Mouse (Mus musculus) cerebellum, postnatal 14 days (tissue): ENCODE measurements around the gene Gm16253.
"Not testable (repeated sequence)": the region's sequence is repeated elsewhere in the genome, so short reads cannot be mapped to it uniquely, and the experiment has no call there.

Source experiments
- DNase-seq, 2 experiments: peaks; one replicate each; pipeline ENCODE4 v3.0.0; 2021; ENCODE audit warnings: mixed read lengths in 2 of 2

Gene Gm16253

DNA sequence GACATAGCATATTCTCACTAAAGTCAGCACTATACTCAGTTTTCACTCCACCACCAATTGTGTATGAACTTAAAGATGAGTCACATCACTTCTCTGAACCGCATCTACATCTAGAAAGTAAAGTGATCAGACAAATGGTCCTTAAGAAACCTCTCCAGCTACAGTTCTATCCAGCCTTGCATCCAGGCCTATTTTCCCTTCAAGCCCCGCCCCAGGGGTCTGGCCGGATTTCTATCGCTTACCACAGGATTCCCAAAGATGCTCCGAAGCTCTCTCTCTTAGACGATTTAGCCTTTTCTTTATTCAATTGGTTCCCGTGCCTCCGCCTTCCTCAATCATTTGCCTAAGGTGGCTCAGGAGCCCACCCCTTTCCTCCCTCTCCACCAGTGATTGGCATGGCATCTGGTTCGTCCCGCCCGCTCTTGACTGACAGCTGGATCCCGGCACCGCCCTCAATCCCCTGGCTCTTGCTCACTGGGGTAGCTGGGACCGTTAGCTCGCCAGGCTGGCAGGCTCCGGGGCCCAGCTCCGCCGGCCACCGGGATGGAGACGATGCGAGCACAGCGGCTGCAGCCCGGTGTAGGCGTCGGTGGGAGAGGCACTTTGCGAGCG is 24.0 kb downstream of the Gm16253 start, which contains the start of gene Lix1l:
Lix1l (plus strand) TSS at position 511 of the 612 bp plus-strand sequence.
- peak; percentile 87 to 90 for DNase-seq

DNA sequence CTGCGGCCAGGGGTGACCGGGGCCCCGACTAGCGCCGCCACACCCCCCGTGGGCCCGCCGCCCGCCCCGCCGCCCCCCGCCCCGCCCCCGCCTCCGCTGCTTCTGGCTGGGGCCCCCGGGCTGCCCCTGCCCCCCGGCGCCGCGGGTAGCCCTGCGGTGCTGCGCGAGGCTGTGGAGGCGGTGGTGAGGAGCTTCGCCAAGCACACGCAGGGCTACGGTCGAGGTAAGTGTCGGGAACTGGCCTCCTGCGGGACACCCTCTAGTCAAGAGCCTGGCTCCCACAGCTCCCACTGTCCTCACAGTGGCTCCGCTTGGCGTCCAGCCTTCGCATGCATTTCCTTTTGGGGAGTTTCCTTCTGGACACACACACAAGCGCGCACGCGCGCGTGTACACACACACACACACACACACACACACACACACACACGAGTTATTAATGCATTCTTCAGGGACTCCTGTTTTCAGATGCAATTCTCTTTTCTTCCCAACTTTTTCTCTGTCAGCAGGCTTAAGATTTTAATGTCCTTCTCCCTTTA is 24.5 kb downstream of the Gm16253 start:
- peak; percentile 71 for DNase-seq

DNA sequence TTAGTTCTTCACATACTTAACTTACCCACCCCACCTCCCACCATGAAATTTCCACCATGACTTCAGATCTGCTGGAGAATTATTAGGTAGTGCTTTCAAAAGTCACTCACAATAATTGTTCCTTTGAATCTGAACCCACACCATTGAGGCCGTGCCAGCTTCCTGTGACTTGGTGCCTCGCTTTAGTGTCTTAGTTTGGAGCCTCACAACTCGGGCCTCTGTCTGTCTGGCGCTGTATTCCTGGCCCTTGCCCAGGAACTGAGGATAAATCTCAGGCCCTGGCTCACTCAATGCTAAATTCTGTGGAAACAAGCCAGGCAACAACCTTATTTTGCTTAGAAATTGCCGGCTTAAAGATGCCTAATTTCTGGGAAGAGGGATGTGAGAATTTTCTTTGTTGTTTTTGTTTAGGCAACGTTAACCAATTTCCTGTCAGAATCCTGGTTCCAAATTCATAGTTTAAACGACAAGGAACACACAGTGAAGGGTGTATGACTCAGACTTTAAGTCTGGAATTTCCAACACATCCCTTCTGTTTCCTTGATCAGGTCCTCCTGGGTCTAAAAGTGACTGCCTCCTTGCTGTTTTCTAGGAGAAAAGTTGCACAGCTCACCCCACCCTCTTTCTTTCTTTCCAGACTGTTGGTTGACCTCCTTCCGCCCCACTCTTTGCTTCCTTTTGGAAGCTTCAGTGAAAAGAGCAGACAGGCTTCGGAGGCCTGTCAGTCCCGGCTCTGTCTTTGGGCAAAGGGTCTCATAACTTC is 25.3 kb downstream of the Gm16253 start:
- DNase-seq, result peak; percentile 47 to 50

DNA sequence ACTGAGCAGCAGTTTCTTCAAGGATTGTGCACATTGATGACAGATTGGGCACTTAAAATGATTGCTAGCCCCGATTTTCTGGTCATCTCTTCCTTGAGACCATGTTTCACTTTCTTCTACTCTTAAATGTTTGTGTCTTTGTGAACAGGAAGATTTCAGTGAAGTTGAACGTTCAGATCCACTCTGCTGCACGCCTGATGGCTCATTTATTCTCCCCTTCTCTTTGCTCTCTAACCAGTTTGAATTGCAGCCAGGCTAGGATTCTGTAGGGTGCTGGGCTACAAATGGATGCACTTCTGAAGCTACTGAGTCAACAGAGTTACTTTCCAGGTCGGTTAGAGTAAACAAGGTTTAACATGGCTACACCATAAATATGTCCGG is 25.9 kb downstream of the Gm16253 start:
- DNase-seq, result no peak

DNA sequence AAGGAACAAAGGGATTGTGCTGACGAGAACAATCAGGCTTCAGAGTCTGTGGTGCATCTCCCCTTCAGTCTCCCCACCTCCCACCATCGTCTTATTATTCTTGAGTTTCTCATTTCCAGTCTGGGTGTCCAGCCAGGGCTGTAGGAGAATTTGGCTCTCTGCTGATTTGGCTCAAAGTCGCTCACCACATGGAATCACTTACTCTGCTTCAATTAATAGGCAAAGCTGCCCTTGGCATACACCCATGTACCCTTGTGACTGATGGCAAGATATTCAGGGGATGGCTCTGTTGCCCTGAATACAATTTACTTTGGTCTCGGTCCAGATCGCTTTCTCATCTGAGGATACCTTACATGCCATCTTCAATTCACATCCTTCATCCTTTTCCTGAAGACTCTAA is 26.5 kb downstream of the Gm16253 start:
- DNase-seq, result peak; percentile 82 to 84

DNA sequence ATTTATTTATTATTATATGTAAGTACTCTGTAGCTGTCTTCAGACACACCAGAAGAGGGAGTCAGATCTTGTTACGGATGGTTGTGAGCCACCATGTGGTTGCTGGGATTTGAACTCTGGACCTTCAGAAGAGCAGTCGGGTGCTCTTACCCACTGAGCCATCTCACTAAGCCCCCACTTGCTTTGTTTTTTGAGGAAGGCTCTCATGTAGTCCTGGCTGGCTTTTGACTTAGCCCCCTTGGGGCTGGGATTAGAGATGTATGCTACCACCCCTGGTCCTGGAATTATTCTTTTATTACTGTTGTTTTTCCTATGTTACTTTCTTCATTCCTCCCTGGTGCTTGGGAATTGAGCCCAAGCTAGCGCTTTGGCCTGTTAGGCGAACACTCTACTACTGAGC is 29.2 kb downstream of the Gm16253 start:
- DNase-seq, result not testable (repeated sequence)

DNA sequence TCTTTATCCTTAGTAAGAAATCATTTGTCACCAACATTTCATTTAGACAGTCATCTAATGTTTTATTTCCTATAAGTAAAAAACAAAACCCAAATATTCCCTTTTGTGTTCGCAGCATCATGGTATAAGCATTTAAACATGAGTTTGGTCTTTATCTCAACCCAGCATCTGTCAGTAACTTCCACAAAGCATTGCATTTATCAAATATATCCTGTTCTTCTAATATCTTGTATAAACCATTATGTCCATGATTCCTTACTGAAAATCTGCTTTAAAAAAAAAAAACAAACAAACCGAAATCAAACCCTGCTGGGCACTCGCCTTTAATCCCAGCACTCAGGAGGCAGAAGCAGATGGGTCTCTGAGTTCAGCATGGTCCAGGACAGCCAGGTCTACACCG is 29.8 kb downstream of the Gm16253 start:
- DNase-seq, result no peak

DNA sequence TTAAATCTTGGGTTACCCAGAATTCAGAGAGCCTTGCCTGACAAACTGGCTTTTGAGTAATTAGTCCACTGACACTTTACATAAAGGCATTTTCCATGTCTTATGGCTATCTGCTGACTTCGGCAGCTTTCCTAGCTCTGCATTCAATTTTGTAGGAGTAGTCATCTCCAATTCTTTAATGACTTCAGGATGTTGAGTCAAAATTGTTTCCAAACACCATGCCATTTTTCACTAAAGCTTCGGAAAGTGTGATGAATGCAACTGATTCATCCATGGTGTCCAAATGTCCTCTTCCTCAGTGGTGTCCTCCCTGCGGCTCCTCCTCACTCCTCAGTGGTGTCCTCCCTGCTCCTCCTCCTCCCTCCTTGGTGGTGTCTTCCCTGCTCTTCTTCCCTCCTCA is 41.2 kb downstream of the Gm16253 start:
- DNase-seq, result no peak

DNA sequence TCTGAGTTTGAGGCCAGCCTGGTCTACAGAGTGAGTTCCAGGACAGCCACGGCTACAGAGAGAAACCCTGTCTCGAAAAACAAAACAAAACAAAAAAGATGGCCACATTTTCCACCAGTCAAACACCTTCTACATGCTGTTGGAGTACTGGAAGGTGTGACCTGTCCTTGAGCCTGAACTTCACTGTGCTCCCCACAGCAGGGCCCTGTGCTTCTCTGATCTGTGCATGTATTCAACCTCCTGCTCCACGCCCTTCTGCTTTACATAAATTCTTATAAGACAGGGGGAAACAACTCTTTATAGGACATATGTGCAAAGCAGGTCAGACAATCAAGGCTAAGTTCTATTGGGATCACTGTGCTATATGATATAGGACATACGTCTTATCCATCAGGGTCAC is 46.4 kb downstream of the Gm16253 start:
- no peak for DNase-seq

DNA sequence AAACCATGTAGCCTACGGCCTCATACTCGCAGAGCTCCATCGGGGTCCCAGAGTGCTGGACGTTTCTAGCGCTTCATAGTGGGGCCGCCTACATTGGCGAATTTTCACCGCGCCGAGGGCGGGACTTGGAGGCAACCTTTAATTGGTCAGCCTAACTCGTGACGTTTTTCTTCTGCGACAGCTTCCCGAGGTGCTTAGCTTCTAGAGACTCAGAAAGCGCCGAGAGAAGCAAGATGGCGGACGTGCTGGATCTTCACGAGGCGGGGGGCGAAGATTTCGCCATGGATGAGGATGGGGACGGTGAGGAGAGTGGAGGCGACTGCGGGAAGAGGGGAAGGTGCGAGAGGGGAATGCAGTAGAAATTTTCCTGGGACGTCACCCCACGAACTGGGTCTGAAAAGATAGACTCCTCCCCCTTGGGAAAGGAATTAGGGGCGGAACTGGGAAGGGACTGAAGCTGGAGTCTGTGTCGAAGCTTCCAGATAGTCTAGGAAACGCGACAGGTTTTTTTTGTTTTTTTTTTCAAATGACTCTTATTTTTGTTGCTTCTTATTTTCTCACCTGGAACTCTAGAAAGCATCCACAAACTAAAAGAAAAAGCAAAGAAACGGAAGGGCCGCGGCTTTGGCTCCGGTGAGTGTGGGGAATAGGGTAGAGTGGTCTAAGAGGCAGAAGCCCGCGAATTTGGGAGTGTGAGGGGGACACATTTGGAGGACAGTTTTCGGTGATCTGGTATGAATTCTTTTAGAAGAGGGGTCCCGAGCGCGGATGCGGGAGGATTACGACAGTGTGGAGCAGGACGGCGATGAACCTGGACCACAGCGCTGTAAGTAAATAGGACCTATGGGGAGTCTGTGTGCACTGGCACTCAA is 53.2 kb downstream of the Gm16253 start, which contains the start of gene Rbm8a:
Rbm8a (plus strand) TSS at position 205 of the 872 bp plus-strand sequence.
- DNase-seq, result peak; percentile 97 to 98
